Mouse (Mus musculus) thymus, postnatal 14 days (tissue): ENCODE measurements around the gene Ssty2.
"Not testable (repeated sequence)": the region's sequence is repeated elsewhere in the genome, so short reads cannot be mapped to it uniquely, and the experiment has no call there.

Experiments
- DNase-seq: peaks from one replicate; pipeline ENCODE4 v3.0.0; 2021

Ssty2 gene

GRCm38 (mm10) chrY:67047972-67048371 is at the start of gene Ssty2:
Gene Ssty2 (minus strand): TSS chrY:67048072.
- DNase-seq = not testable (repeated sequence)
